Mouse (Mus musculus) left cerebral cortex, postnatal 14 days (tissue): Measurements from ENCODE around the gene Defb20. TPM values are rescaled to one million over a fixed set of nuclear protein-coding genes. Genes with fewer than 3 reads are reported as not detected.

ENCODE experiments used
- DNase-seq, 2 experiments: peaks; one replicate each; pipeline ENCODE4 v3.0.0; 2021 to 2022; ENCODE audit warnings: low spot score in 2 of 2, mixed read lengths in 1 of 2
- intact Hi-C: fragments of 180-260 bp; cut with DNase I; formaldehyde crosslinking; loops from one replicate; pipeline ENCODE4 v1.15.1; 2025
- total RNA-seq, 2 experiments: library from RNA; stranded (reverse); gene quantifications; 2 replicates each; pipeline ENCODE4 v1.2.3; 2021

Defb20 gene
- total RNA-seq, 2 experiments from 2014 or later, result not detected

GRCm38 (mm10) chr2:152490038-152490437 lies 13.2 kb downstream of the Defb20 start, which contains the start of gene Defb22:
TSS of gene Defb22 (minus strand) at chr2:152490138.
- no peak for DNase-seq
- intact Hi-C loops, result no loop called here

- no peak for DNase-seq
- intact Hi-C loops, result no loop called here
These were observed 16.3 kb downstream of the Defb20 start for GRCm38 (mm10) chr2:152493151-152493550.

- intact Hi-C loops, result no loop called here
These were observed 21.2 kb downstream of the Defb20 start for GRCm38 (mm10) chr2:152498020-152498419.

GRCm38 (mm10) chr2:152500204-152500862 lies 23.5 kb downstream of the Defb20 start:
- intact Hi-C loops, result no loop called here
- peak in 1 of 2 experiments; percentile 18 for DNase-seq

More at GRCm38 (mm10) chr2:152498020-152498419, 21.2 kb downstream of the Defb20 start:
- no peak for DNase-seq

- intact Hi-C loops, result no loop called here
- no peak for DNase-seq
These were observed 24.0 kb downstream of the Defb20 start for GRCm38 (mm10) chr2:152500863-152501229.

- no peak for DNase-seq
- intact Hi-C loops, result no loop called here
These were observed 27.1 kb downstream of the Defb20 start for GRCm38 (mm10) chr2:152503950-152504349.

GRCm38 (mm10) chr2:152511592-152511991 lies 34.7 kb downstream of the Defb20 start, which contains the start of gene Defb26:
TSS of gene Defb26 (minus strand) at chr2:152511692.
- no peak for DNase-seq
- intact Hi-C loops, result no loop called here

GRCm38 (mm10) chr2:152516084-152516483 lies 39.2 kb downstream of the Defb20 start:
- DNase-seq, result no peak
- intact Hi-C loops, result no loop called here

GRCm38 (mm10) chr2:152517981-152518380 lies 41.1 kb downstream of the Defb20 start, which contains the start of gene Defb28:
TSS of gene Defb28 (plus strand) at chr2:152518255.
- DNase-seq, result no peak
- intact Hi-C loops, result no loop called here

Other genes starting within 250 kb of the Defb20 start
- 10 to 100 TPM; 50.1 to 54.8 TPM for gene Tbc1d20, start 183.2 kb upstream of the Defb20 start, total RNA-seq
- 100 to 1,000 TPM; 107 to 116 TPM for gene Rbck1, start 144.4 kb upstream of the Defb20 start, total RNA-seq
- gene Trib3, start 133.0 kb upstream of the Defb20 start, total RNA-seq, result under 1 TPM; 0.34 to 0.99 TPM
- 10 to 100 TPM; 38.3 to 57.6 TPM for gene Nrsn2, start 100.4 kb upstream of the Defb20 start, total RNA-seq
- 10 to 100 TPM; 17.9 to 22.0 TPM for gene Sox12, start 79.0 kb upstream of the Defb20 start, total RNA-seq
- gene Zcchc3, start 62.0 kb upstream of the Defb20 start, total RNA-seq, result 10 to 100 TPM in 1 of 2 experiments, 1 to 10 TPM in 1; 8.7 to 11.9 TPM
- gene 6820408C15Rik, start 61.5 kb upstream of the Defb20 start, total RNA-seq, result 1 to 10 TPM; 3.1 to 3.3 TPM
- gene Defb23, start 12.4 kb upstream of the Defb20 start, total RNA-seq, result not detected
- not detected for gene Defb22, start 13.1 kb downstream of the Defb20 start, total RNA-seq
- gene Defb26, start 34.6 kb downstream of the Defb20 start, total RNA-seq, result not detected
- gene Defb28, start 41.2 kb downstream of the Defb20 start, total RNA-seq, result not detected
- gene Defb29, start 63.0 kb downstream of the Defb20 start, total RNA-seq, result not detected
- not detected for gene Gm17416, start 92.3 kb downstream of the Defb20 start, total RNA-seq
- gene Defb21, start 95.7 kb downstream of the Defb20 start, total RNA-seq, result not detected
- gene Defb19, start 103.2 kb downstream of the Defb20 start, total RNA-seq, result not detected
- not detected for gene Defb45, start 122.3 kb downstream of the Defb20 start, total RNA-seq
- gene Defb36, start 127.3 kb downstream of the Defb20 start, total RNA-seq, result not detected
- not detected for gene Defb25, start 146.0 kb downstream of the Defb20 start, total RNA-seq
- gene Rem1, start 149.9 kb downstream of the Defb20 start, total RNA-seq, result under 1 TPM; 0.90 to 0.99 TPM
- 10 to 100 TPM; 90.8 to 90.9 TPM for gene H13, start 192.4 kb downstream of the Defb20 start, total RNA-seq
- 10 to 100 TPM; 17.9 to 20.4 TPM for gene Mcts2, start 210.0 kb downstream of the Defb20 start, total RNA-seq